Mouse (Mus musculus): ENCODE data around the gene Pdcl3. TPM values are rescaled to one million over a fixed set of nuclear protein-coding genes. Genes with fewer than 3 reads are reported as not detected.

Gene Pdcl3
- 6.6 and 8.1 TPM in 2 replicates for polyA plus RNA-seq (2012; rRNA removed)

DNA sequence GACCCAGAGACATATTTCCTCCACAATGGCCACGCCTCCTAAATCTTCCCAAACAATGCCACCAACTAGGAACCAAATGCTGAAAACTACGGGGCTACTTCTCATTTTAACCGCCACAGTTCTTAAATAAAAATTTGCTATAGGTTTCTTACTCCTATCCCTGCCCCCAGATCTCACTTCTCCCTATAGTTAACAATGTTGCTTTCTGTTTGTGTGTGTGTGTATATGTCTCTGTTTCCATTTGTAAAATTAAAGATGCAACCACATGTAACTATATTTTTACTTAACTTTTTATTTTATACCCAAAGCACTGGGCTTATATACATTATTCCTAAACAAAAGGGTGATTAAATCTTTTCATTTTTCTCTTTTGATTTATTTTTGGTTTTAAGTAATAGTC lies at the start of gene Pdcl3:
TSS of gene Pdcl3 (plus strand) at position 301 of the 400 bp plus-strand sequence.
- peaks cover 12% of the 10 kb centered on the region for H3K4me1 ChIP-seq (ENCODE audit: control insufficient read depth, insufficient read depth, low read length)
- TF ChIP-seq CTCF (IDR thresholded peaks at IDR 0.05; ENCODE audit: control insufficient read depth, insufficient read depth, insufficient replicate concordance, low read depth, low read length) (no peak), POLR2A (IDR thresholded peaks at IDR 0.05; ENCODE audit: control insufficient read depth, low read depth, low read length) (no peak)
- H3K36me3 ChIP-seq (ENCODE audit: control insufficient read depth, insufficient read depth, low read length): no peaks in the 10 kb centered on the region
- H3K4me3 ChIP-seq (ENCODE audit: control insufficient read depth, low read depth, low read length): no peak within 1 kb of the TSS
- no peaks in the 10 kb centered on the region for H3K27me3 ChIP-seq (ENCODE audit: control insufficient read depth, insufficient read depth, low read length)
- no peak within 1 kb of the TSS for H3K27ac ChIP-seq (ENCODE audit: control insufficient read depth, insufficient read depth, low read depth, low read length)

GRCm38 (mm10) chr1:38936780-38937179 lies 48.6 kb upstream of the Pdcl3 start:
- no peak overlapping the region for H3K27ac ChIP-seq (ENCODE audit: control insufficient read depth, insufficient read depth, low read depth, low read length)
- H3K36me3 ChIP-seq (ENCODE audit: control insufficient read depth, insufficient read depth, low read length): no peaks in the 10 kb centered on the region
- no peaks in the 10 kb centered on the region for H3K27me3 ChIP-seq (ENCODE audit: control insufficient read depth, insufficient read depth, low read length)
- TF ChIP-seq CTCF (IDR thresholded peaks at IDR 0.05; ENCODE audit: control insufficient read depth, insufficient read depth, insufficient replicate concordance, low read depth, low read length): peak; percentile 86
- no peak for TF ChIP-seq POLR2A (IDR thresholded peaks at IDR 0.05; ENCODE audit: control insufficient read depth, low read depth, low read length)
- H3K4me3 ChIP-seq (ENCODE audit: control insufficient read depth, low read depth, low read length): no peak overlapping the region
- H3K4me1 ChIP-seq (ENCODE audit: control insufficient read depth, insufficient read depth, low read length): no peaks in the 10 kb centered on the region; the same call in 1 of the 2 replicates

- TF ChIP-seq POLR2A (IDR thresholded peaks at IDR 0.05; ENCODE audit: control insufficient read depth, low read depth, low read length) (no peak), CTCF (IDR thresholded peaks at IDR 0.05; ENCODE audit: control insufficient read depth, insufficient read depth, insufficient replicate concordance, low read depth, low read length) (no peak)
- Histone ChIP-seq H3K36me3 (ENCODE audit: control insufficient read depth, insufficient read depth, low read length) (no peaks in the 10 kb centered on the region), H3K4me1 (ENCODE audit: control insufficient read depth, insufficient read depth, low read length) (no peaks in the 10 kb centered on the region; the same call in 1 of the 2 replicates), H3K27ac (ENCODE audit: control insufficient read depth, insufficient read depth, low read depth, low read length) (no peak within 1 kb of the TSS), H3K27me3 (ENCODE audit: control insufficient read depth, insufficient read depth, low read length) (no peaks in the 10 kb centered on the region), H3K4me3 (ENCODE audit: control insufficient read depth, low read depth, low read length) (no peak within 1 kb of the TSS)
Measured at GRCm38 (mm10) chr1:38938849-38939248, 46.6 kb upstream of the Pdcl3 start, which contains the start of gene Nms. Nms (plus strand) TSS chr1:38939149.

DNA sequence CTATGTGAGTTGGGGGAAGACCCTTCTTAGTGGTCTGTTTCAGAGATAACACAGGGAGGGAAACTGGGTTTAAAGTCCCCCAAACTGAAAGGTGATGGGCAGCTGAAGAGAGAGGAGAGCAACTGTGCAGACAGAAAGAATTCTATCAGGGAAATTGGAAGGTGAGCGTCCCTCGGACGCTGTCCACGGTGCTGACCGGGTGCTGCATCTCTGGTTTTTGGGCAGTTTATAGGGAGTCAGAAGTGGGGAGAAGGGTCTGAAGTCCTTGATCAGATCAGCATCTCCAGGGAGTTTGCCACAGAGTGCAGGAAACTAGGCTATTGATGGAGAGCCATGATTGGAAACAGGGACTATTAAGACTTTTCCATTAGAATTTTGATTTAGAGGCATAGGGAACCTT lies 45.8 kb upstream of the Pdcl3 start:
- TF ChIP-seq POLR2A (IDR thresholded peaks at IDR 0.05; ENCODE audit: control insufficient read depth, low read depth, low read length) (no peak), CTCF (IDR thresholded peaks at IDR 0.05; ENCODE audit: control insufficient read depth, insufficient read depth, insufficient replicate concordance, low read depth, low read length) (no peak)
- Histone ChIP-seq H3K27me3 (ENCODE audit: control insufficient read depth, insufficient read depth, low read length) (no peaks in the 10 kb centered on the region), H3K4me3 (ENCODE audit: control insufficient read depth, low read depth, low read length) (no peak overlapping the region), H3K36me3 (ENCODE audit: control insufficient read depth, insufficient read depth, low read length) (no peaks in the 10 kb centered on the region), H3K27ac (ENCODE audit: control insufficient read depth, insufficient read depth, low read depth, low read length) (no peak overlapping the region), H3K4me1 (ENCODE audit: control insufficient read depth, insufficient read depth, low read length) (no peaks in the 10 kb centered on the region; the same call in 1 of the 2 replicates)

DNA sequence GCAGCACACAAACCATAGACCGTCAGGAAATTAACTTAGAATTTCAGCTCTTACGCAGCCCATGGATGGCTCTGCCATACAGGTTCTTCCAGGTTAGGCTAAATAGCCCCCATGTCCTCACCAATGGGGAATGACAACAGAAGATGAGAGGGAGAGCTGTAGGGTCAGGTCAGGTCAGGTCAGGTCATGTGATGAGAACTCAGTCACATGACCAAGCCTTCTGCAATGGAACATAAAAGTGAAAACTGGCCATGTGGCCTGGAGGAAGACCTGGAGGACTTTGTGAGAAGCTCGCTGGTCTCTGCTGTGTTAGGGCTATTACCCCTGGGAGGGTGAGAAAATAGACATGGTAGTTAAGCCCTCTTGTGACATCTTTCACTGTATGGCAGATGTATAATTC lies 29.0 kb upstream of the Pdcl3 start:
- Histone ChIP-seq H3K27ac (ENCODE audit: control insufficient read depth, insufficient read depth, low read depth, low read length) (no peak overlapping the region), H3K4me3 (ENCODE audit: control insufficient read depth, low read depth, low read length) (no peak overlapping the region), H3K27me3 (ENCODE audit: control insufficient read depth, insufficient read depth, low read length) (no peaks in the 10 kb centered on the region), H3K4me1 (ENCODE audit: control insufficient read depth, insufficient read depth, low read length) (no peaks in the 10 kb centered on the region), H3K36me3 (ENCODE audit: control insufficient read depth, insufficient read depth, low read length) (no peaks in the 10 kb centered on the region)
- TF ChIP-seq POLR2A (IDR thresholded peaks at IDR 0.05; ENCODE audit: control insufficient read depth, low read depth, low read length): no peak
- TF ChIP-seq CTCF (IDR thresholded peaks at IDR 0.05; ENCODE audit: control insufficient read depth, insufficient read depth, insufficient replicate concordance, low read depth, low read length): no peak

DNA sequence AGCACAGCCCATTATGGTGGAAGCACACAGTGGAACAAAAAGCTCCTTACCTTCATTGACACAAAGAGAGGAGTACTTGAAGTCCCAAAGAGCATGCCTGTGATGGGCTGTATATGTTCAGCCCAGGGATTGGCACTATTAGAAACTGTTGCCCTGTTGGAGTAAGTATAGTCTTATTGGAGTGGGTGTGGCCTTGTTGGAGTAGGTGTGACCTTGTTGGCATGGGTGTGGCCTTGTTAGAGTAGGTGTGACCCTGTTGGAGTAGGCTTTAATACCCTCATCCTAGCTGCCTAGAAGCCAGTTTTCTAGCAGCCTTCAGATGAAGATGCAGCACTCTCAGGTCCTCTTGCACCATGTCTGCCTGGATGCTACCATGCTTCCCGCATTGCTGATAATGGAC lies 16.3 kb upstream of the Pdcl3 start:
- H3K4me3 ChIP-seq (ENCODE audit: control insufficient read depth, low read depth, low read length): no peak overlapping the region
- H3K4me1 ChIP-seq (ENCODE audit: control insufficient read depth, insufficient read depth, low read length): no peaks in the 10 kb centered on the region
- H3K27ac ChIP-seq (ENCODE audit: control insufficient read depth, insufficient read depth, low read depth, low read length): no peak overlapping the region
- H3K27me3 ChIP-seq (ENCODE audit: control insufficient read depth, insufficient read depth, low read length): no peaks in the 10 kb centered on the region
- no peak for TF ChIP-seq POLR2A (IDR thresholded peaks at IDR 0.05; ENCODE audit: control insufficient read depth, low read depth, low read length)
- no peaks in the 10 kb centered on the region for H3K36me3 ChIP-seq (ENCODE audit: control insufficient read depth, insufficient read depth, low read length)

DNA sequence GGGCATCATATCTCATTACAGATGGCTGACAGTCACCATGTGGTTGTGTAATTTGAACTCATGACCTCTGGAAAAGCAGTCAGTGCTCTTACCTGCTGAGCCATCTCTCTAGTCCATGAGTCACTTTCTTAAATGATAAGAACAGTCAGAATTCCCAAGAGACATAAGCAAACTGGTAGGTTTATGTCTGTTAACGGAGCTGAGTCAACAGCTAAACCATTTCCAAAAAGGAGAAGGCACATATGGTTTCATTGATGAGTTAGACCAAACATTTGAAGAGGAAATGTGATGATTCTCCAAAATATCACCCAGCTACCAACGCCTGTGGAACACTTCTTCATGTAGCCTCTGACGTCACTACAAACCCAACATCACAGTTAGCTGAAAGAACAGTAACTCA lies 13.7 kb upstream of the Pdcl3 start:
- H3K27me3 ChIP-seq (ENCODE audit: control insufficient read depth, insufficient read depth, low read length): no peaks in the 10 kb centered on the region
- H3K4me1 ChIP-seq (ENCODE audit: control insufficient read depth, insufficient read depth, low read length): no peaks in the 10 kb centered on the region
- no peaks in the 10 kb centered on the region for H3K36me3 ChIP-seq (ENCODE audit: control insufficient read depth, insufficient read depth, low read length)
- H3K4me3 ChIP-seq (ENCODE audit: control insufficient read depth, low read depth, low read length): no peak overlapping the region
- H3K27ac ChIP-seq (ENCODE audit: control insufficient read depth, insufficient read depth, low read depth, low read length): no peak overlapping the region
- TF ChIP-seq CTCF (IDR thresholded peaks at IDR 0.05; ENCODE audit: control insufficient read depth, insufficient read depth, insufficient replicate concordance, low read depth, low read length): no peak
- no peak for TF ChIP-seq POLR2A (IDR thresholded peaks at IDR 0.05; ENCODE audit: control insufficient read depth, low read depth, low read length)

Measured in testis, adult 2 months (tissue).